Mouse (Mus musculus): ENCODE measurements around the gene Pth1r. TPM values are rescaled to one million over a fixed set of nuclear protein-coding genes. Genes with fewer than 3 reads are reported as not detected.
A peak's percentile ranks its signal among the peaks of the same experiment; 100 is the strongest.

Gene Pth1r
- polyA plus RNA-seq, 1 experiment from 2014 or later, result 3.0 TPM

- no peak overlapping the region for H3K4me3 ChIP-seq (replicated peaks)
- 32% methylated on average over 3 of the region's 3 CpGs for WGBS (ENCODE audit: insufficient replicate concordance)
- no peaks in the 10 kb centered on the region for H3K27me3 ChIP-seq
- H3K36me3 ChIP-seq (replicated peaks), result peaks cover 12% of the 10 kb centered on the region
- no peaks in the 10 kb centered on the region for H3K9me3 ChIP-seq (replicated peaks)
- H3K4me1 ChIP-seq (replicated peaks), result peaks cover 49% of the 10 kb centered on the region
- ATAC-seq (ENCODE audit: insufficient read depth), result peak; percentile 96
- H3K4me2 ChIP-seq, result peak overlapping the region; percentile 41
- H3K9ac ChIP-seq, result peak overlapping the region; percentile 0; the same call in 1 of the 2 replicates
- peak overlapping the region; percentile 72 for H3K27ac ChIP-seq (replicated peaks)
Measured at GRCm38 (mm10) chr9:110699574-110699973, 47.4 kb downstream of the Pth1r start.

DNA sequence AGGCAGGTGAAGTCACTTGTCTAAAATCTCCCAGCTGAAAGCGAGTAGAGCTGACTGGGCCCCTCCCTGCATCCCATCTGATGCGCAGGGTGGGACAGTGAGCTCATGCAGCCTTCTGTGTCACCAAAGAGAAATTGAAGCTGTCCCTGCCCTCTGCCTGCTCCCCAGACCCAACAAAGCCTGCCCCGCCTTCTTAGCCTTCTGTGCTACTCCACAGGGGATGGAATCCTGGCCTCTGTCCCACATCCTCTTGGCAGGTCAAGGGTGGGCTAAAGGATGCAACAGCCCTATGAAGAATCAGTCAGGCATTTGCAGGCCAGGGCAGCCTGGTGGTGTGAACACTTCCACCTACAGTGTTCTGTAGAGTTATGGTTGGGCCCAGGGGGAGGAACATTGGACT, 49.5 kb downstream of the Pth1r start:
- WGBS (ENCODE audit: insufficient replicate concordance), result 76% methylated on average over 3 of the region's 3 CpGs
- ATAC-seq (ENCODE audit: insufficient read depth), result no peak
- no peaks in the 10 kb centered on the region for H3K9me3 ChIP-seq (replicated peaks)
- H3K27ac ChIP-seq (replicated peaks), result no peak overlapping the region
- H3K4me2 ChIP-seq, result no peak overlapping the region
- H3K9ac ChIP-seq, result no peak overlapping the region
- H3K36me3 ChIP-seq (replicated peaks), result peaks cover 18% of the 10 kb centered on the region
- H3K4me3 ChIP-seq (replicated peaks), result no peak overlapping the region
- no peaks in the 10 kb centered on the region for H3K27me3 ChIP-seq
- H3K4me1 ChIP-seq (replicated peaks), result peaks cover 34% of the 10 kb centered on the region

GRCm38 (mm10) chr9:110696427-110696826, 50.5 kb downstream of the Pth1r start:
- Histone ChIP-seq H3K27me3 (no peaks in the 10 kb centered on the region), H3K9me3 (replicated peaks) (no peaks in the 10 kb centered on the region), H3K27ac (replicated peaks) (no peak overlapping the region), H3K4me1 (replicated peaks) (peaks cover 34% of the 10 kb centered on the region), H3K36me3 (replicated peaks) (peaks cover 18% of the 10 kb centered on the region), H3K4me2 (no peak overlapping the region), H3K9ac (no peak overlapping the region), H3K4me3 (replicated peaks) (no peak overlapping the region)
- ATAC-seq (ENCODE audit: insufficient read depth), result no peak
- 84% methylated on average over 5 of the region's 5 CpGs for WGBS (ENCODE audit: insufficient replicate concordance)

- no peaks in the 10 kb centered on the region for H3K9me3 ChIP-seq (replicated peaks)
- H3K4me2 ChIP-seq, result no peak overlapping the region
- no peaks in the 10 kb centered on the region for H3K27me3 ChIP-seq
- peaks cover 34% of the 10 kb centered on the region for H3K4me1 ChIP-seq (replicated peaks)
- peaks cover 18% of the 10 kb centered on the region for H3K36me3 ChIP-seq (replicated peaks)
- ATAC-seq (ENCODE audit: insufficient read depth), result no peak
- no peak overlapping the region for H3K27ac ChIP-seq (replicated peaks)
- WGBS (ENCODE audit: insufficient replicate concordance), result 70% methylated on average over 4 of the region's 4 CpGs
- H3K4me3 ChIP-seq (replicated peaks), result no peak overlapping the region
- no peak overlapping the region for H3K9ac ChIP-seq
Measured at GRCm38 (mm10) chr9:110695165-110695755, 51.7 kb downstream of the Pth1r start.

DNA sequence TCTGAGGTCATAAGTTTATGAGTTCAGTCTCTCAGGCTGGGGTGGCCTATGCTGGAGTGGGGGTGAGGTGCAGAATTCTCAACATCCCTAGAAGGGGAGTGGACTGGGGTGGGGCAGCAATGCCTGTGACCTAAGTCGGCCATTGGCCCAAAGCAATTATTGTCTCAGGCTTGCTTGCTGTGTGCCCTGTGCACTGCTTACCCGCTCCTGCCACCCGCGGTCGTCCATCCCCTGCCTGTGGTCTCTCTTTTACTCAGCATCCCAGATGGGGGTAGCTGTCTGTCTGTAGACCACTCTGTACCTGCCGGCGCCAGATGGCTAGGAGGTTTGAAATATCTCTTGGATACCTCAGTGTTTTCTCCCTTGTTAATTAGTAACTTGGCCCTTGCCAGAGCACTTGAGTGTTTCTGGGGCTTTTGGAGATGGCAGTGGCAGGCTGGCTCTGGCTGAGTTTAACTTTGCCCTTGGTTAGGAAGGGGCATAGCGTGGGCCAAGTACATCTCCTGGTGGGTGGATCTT, 57.6 kb downstream of the Pth1r start:
- Histone ChIP-seq H3K4me1 (replicated peaks) (peaks cover 38% of the 10 kb centered on the region), H3K4me3 (replicated peaks) (no peak overlapping the region), H3K9ac (no peak overlapping the region), H3K36me3 (replicated peaks) (peaks cover 6% of the 10 kb centered on the region), H3K9me3 (replicated peaks) (no peaks in the 10 kb centered on the region), H3K27me3 (no peaks in the 10 kb centered on the region), H3K27ac (replicated peaks) (no peak overlapping the region), H3K4me2 (peak overlapping the region; percentile 41)
- no peak for ATAC-seq (ENCODE audit: insufficient read depth)
- 69% methylated on average over 8 of the region's 8 CpGs for WGBS (ENCODE audit: insufficient replicate concordance)

- 67% methylated on average over 2 of the region's 2 CpGs for WGBS (ENCODE audit: insufficient replicate concordance)
- Histone ChIP-seq H3K4me3 (replicated peaks) (no peak overlapping the region), H3K9ac (no peak overlapping the region), H3K9me3 (replicated peaks) (no peaks in the 10 kb centered on the region), H3K4me1 (replicated peaks) (peaks cover 52% of the 10 kb centered on the region), H3K27ac (replicated peaks) (no peak overlapping the region), H3K27me3 (no peaks in the 10 kb centered on the region), H3K36me3 (replicated peaks) (peaks cover 2% of the 10 kb centered on the region), H3K4me2 (no peak overlapping the region)
- ATAC-seq (ENCODE audit: insufficient read depth), result no peak
Measured at GRCm38 (mm10) chr9:110687846-110688245, 59.1 kb downstream of the Pth1r start.

GRCm38 (mm10) chr9:110687061-110687460, 59.9 kb downstream of the Pth1r start:
- ATAC-seq (ENCODE audit: insufficient read depth), result no peak
- H3K4me1 ChIP-seq (replicated peaks), result peaks cover 58% of the 10 kb centered on the region

DNA sequence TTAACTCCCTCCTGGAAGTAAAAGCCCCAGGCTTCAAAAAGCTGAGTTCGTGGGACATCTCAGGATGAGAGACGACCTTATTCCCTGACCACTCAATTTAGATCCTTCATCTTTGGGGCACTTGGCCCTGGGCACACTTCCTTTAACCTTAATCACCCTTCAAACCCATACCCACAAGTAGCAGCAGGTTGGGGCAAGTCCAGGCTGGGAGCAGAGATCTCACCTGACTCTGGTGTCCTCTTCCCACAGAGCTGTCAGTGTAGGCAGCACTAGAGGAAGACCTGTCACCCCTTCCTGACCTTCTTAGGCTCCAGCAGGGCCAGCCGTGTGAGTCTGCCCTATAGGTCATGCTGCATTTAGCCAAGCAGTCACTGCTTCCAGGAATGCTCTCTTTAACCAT, 60.5 kb downstream of the Pth1r start:
- WGBS (ENCODE audit: insufficient replicate concordance), result 57% methylated on average over 3 of the region's 3 CpGs
- Histone ChIP-seq H3K4me1 (replicated peaks) (peaks cover 60% of the 10 kb centered on the region), H3K4me3 (replicated peaks) (no peak overlapping the region)

More at GRCm38 (mm10) chr9:110687061-110687460, 59.9 kb downstream of the Pth1r start:
- Histone ChIP-seq H3K36me3 (replicated peaks) (no peaks in the 10 kb centered on the region), H3K4me2 (no peak overlapping the region), H3K27me3 (no peaks in the 10 kb centered on the region), H3K9ac (no peak overlapping the region), H3K27ac (replicated peaks) (no peak overlapping the region), H3K9me3 (replicated peaks) (no peaks in the 10 kb centered on the region), H3K4me3 (replicated peaks) (no peak overlapping the region)
- WGBS (ENCODE audit: insufficient replicate concordance), result 69% methylated on average over 5 of the region's 5 CpGs

DNA sequence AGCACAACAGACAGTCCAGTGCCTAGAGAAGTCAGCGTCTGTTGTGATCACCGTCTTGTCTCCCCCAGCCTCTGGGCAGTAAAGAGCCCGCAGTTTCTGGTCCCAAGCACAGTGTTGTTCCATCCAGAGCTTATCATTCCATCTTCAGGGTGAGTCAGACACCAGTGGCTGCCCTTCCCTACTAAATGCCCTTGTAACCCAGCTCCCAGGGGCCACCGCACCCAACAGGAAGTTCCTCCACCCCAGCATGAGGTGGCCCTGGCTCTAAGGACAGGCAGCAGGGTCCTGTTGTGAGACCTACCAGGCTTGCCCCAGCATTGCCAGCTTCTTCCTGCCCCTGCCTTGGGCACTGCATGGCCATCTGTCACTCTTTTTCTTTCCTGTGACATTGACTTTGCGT, 61.4 kb downstream of the Pth1r start:
- Histone ChIP-seq H3K9ac (no peak overlapping the region), H3K4me2 (no peak overlapping the region), H3K36me3 (replicated peaks) (no peaks in the 10 kb centered on the region), H3K4me1 (replicated peaks) (peaks cover 61% of the 10 kb centered on the region), H3K27ac (replicated peaks) (no peak overlapping the region), H3K4me3 (replicated peaks) (no peak overlapping the region), H3K27me3 (no peaks in the 10 kb centered on the region), H3K9me3 (replicated peaks) (no peaks in the 10 kb centered on the region)
- 26% methylated on average over 5 of the region's 5 CpGs for WGBS (ENCODE audit: insufficient replicate concordance)
- no peak for ATAC-seq (ENCODE audit: insufficient read depth)

More for the DNA sequence above, 60.5 kb downstream of the Pth1r start:
- Histone ChIP-seq H3K27me3 (no peaks in the 10 kb centered on the region), H3K9ac (no peak overlapping the region), H3K36me3 (replicated peaks) (no peaks in the 10 kb centered on the region), H3K27ac (replicated peaks) (no peak overlapping the region), H3K9me3 (replicated peaks) (no peaks in the 10 kb centered on the region), H3K4me2 (no peak overlapping the region)
- ATAC-seq (ENCODE audit: insufficient read depth), result no peak

DNA sequence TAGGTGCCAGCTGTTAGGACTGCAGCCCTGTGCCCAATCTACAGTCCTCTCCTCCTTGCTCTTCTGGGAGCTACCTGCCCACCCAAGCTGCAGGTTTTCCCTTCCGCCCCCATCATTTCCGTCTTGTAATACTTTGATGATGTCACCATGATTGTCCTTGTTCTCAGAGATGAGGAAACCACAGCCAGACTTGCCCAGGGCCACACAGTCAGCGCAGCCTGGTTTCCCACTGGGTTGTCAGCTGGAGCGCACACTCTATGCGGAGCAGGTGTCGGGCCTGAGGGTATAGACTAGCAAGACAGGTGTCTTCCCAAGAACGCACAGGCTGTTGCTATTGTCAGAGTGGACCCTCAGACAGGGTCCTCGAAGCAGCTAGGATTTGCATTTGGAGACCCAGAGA, 61.8 kb downstream of the Pth1r start:
- ATAC-seq (ENCODE audit: insufficient read depth), result no peak
- WGBS (ENCODE audit: insufficient replicate concordance), result 69% methylated on average over 8 of the region's 8 CpGs
- H3K27ac ChIP-seq (replicated peaks), result no peak overlapping the region
- no peaks in the 10 kb centered on the region for H3K36me3 ChIP-seq (replicated peaks)
- H3K4me3 ChIP-seq (replicated peaks), result no peak overlapping the region
- peaks cover 57% of the 10 kb centered on the region for H3K4me1 ChIP-seq (replicated peaks)
- H3K9me3 ChIP-seq (replicated peaks), result no peaks in the 10 kb centered on the region
- no peak overlapping the region for H3K4me2 ChIP-seq
- H3K27me3 ChIP-seq, result no peaks in the 10 kb centered on the region
- no peak overlapping the region for H3K9ac ChIP-seq

DNA sequence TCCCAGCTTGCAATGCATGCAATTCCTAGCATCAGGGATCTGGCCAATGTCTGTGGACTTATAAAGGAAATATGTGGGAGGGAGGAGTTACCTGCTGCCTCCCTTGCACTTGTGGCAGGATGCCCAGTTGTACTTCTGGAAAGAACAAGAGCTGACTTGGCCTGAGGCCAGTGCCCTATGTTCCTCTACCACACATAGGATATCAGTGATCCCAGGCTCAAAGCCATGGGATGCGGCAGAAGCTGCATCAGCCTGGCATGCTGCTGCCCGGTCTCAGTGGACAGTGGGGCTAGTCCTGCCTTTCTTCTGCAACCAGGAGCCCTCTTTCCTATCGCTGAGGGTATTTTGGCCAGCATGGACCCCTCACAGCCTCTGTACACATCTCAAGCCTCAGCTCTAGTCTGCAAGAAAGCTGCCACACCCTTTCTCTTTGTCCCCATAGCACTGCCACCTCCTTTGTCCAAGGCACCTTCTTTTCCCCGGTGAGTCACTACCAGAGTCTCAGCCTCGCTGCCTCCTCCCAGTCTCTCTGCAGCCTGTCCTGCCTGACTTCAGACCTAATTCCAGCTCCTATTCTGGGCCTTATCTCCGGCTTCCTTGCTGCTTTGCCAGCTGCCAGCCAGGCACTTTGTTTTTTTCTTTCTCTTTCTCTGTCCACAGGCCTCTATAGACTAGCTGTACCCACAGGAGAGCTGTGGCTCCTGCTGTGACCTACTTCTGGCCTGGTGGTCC, 62.7 kb downstream of the Pth1r start:
- ATAC-seq (ENCODE audit: insufficient read depth), result no peak
- H3K9ac ChIP-seq, result no peak overlapping the region
- H3K9me3 ChIP-seq (replicated peaks), result no peaks in the 10 kb centered on the region
- H3K4me1 ChIP-seq (replicated peaks), result peaks cover 49% of the 10 kb centered on the region
- WGBS (ENCODE audit: insufficient replicate concordance), result 65% methylated on average over 6 of the region's 6 CpGs
- H3K4me2 ChIP-seq, result no peak overlapping the region
- no peak overlapping the region for H3K27ac ChIP-seq (replicated peaks)
- no peaks in the 10 kb centered on the region for H3K27me3 ChIP-seq
- H3K36me3 ChIP-seq (replicated peaks), result no peaks in the 10 kb centered on the region
- no peak overlapping the region for H3K4me3 ChIP-seq (replicated peaks)

Measured in liver, embryonic 15.5 days (tissue).